Mouse (Mus musculus): ENCODE results near the gene Olfr175-ps1.

Gene Olfr175-ps1

GRCm38 (mm10) chr16:58826732-58827319, at the start of gene Olfr175-ps1:
Gene Olfr175-ps1 (minus strand): TSS chr16:58826782.
- DNase-seq (ENCODE audit: low read depth, low spot score): no peak

DNA sequence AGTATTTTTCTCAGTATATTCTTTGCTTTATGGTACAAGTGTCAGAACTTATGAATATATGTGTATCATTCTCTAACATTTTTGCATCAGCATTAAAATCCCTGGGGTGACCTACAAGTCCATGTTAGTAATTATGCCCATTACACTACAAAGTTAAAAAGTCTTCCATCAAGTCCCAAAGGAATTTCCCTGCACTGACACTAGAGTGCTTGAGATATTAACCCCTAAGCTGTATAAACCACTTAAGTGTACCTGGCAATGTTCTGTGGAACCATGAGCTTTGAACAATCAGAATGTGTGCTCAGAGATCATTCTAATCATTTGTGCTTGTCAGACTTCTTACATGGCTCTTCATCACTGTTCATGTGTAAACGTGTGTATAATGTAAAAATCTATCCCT, 48.1 kb upstream of the Olfr175-ps1 start, which contains the start of gene Olfr177:
Olfr177 (minus strand) TSS at position 101 of the 400 bp plus-strand sequence.
- no peak for DNase-seq (ENCODE audit: low read depth, low spot score)

GRCm38 (mm10) chr16:58861479-58861878, 34.9 kb upstream of the Olfr175-ps1 start:
- no peak for DNase-seq (ENCODE audit: low read depth, low spot score)

GRCm38 (mm10) chr16:58860032-58860737, 33.6 kb upstream of the Olfr175-ps1 start:
- DNase-seq (ENCODE audit: low read depth, low spot score): no peak

DNA sequence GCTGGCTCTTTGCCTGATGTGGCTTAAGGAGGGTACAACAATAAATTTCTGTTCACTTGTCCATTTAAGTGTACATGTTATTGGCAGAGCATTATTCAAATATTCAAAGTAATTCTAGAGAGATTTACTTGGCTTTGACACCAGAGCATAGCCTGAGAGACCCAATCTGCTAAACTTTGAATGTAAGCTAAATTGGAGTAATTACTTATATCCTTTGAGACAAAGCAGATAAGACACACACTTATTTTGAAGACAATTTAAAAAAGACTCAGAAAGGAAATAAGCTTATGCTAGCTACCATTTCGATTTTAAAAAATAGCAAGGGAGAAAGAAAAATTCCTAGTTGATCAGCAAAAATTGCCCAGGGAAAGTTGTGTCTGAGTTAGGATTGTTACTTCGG, 26.4 kb downstream of the Olfr175-ps1 start, which contains the start of gene Olfr173:
Olfr173 (minus strand) TSS at position 101 of the 400 bp plus-strand sequence.
- no peak for DNase-seq (ENCODE audit: low read depth, low spot score)
